Mouse (Mus musculus) heart, adult 2 months (tissue): ENCODE data around the gene Pik3ca.

Experiments used
- CTCF ChIP-seq: fragments of 200-600 bp; IDR thresholded peaks from 2 replicates; pipeline ENCODE4 v1.8.1; 2022; ENCODE audit warnings: antibody characterized with exemption, mild to moderate bottlenecking, moderate library complexity
- POLR2A ChIP-seq: fragments of 200-500 bp; IDR thresholded peaks from 2 replicates; pipeline ENCODE4 v1.6.1; 2011; ENCODE audit warnings: mild to moderate bottlenecking, low read depth, low read length, control low read depth; ENCODE audit not compliant: insufficient read depth

- no peak for TF ChIP-seq CTCF
- TF ChIP-seq POLR2A, result no peak
Measured at GRCm38 (mm10) chr3:32406804-32407203, 9.3 kb downstream of the Pik3ca start.
